Mouse (Mus musculus): ENCODE data around the gene Pef1. TPM values are rescaled to one million over a fixed set of nuclear protein-coding genes. Genes with fewer than 3 reads are reported as not detected.

The Pef1 gene
- polyA plus RNA-seq, 1 experiment: 62.4 TPM

DNA sequence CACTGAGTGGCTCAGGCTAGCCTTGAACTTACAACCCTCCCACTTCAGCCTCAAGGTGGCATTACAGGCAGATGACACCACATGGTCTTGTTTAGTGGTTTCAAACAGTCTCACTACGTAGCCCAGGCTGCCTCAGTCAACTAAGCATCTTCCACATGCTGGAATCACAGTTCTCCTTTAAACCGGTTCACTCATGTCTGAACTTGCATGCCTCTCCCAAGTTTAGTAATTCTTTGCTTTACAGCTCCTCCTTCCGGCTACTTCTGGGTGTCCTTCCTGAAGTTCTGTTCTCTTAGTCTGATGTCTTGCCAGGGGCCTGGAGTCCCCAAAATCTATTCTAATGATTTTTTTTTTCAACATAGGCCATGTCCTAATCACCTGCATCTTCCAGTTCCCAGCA, 51.9 kb downstream of the Pef1 start:
- Histone ChIP-seq H3K27me3 (ENCODE audit: control insufficient read depth, insufficient read depth, insufficient read length) (peaks cover 34% of the 10 kb centered on the region), H3K4me2 (ENCODE audit: low read depth) (no peak overlapping the region), H3K36me3 (ENCODE audit: control insufficient read depth, insufficient read depth) (no peaks in the 10 kb centered on the region), H3K4me3 (no peak overlapping the region), H3K79me2 (ENCODE audit: control insufficient read depth, insufficient read depth) (no peaks in the 10 kb centered on the region), H3ac (ENCODE audit: control insufficient read depth, insufficient read length) (no peak overlapping the region)
- no peak for TF ChIP-seq POLR2AphosphoS2 (IDR thresholded peaks at IDR 0.05; ENCODE audit: insufficient read length, low read depth)
- TF ChIP-seq REST (IDR thresholded peaks at IDR 0.05; ENCODE audit: insufficient read depth, insufficient read length): no peak
- TF ChIP-seq POLR2A (IDR thresholded peaks at IDR 0.05; ENCODE audit: insufficient read length, low read depth): no peak
- TF ChIP-seq TCF3 (IDR thresholded peaks at IDR 0.05; ENCODE audit: insufficient read length, low read depth): no peak
- TF ChIP-seq E2F4 (IDR thresholded peaks at IDR 0.05; ENCODE audit: insufficient read depth): no peak
- TF ChIP-seq TCF12 (IDR thresholded peaks at IDR 0.05; ENCODE audit: insufficient read depth, poor library complexity, severe bottlenecking): no peak
- no peak for TF ChIP-seq USF1 (IDR thresholded peaks at IDR 0.05; ENCODE audit: low read depth)
- TF ChIP-seq MAX (IDR thresholded peaks at IDR 0.05; ENCODE audit: low read depth): no peak
- no peak for TF ChIP-seq MYOG (IDR thresholded peaks at IDR 0.05; ENCODE audit: control insufficient read depth in 1 of 3, insufficient read depth in 1 of 3, insufficient read length in 2 of 3, low read depth in 2 of 3)
- no peak for TF ChIP-seq SRF (IDR thresholded peaks at IDR 0.05; ENCODE audit: control insufficient read depth, insufficient read length, low read depth)
- no peak for TF ChIP-seq MYOD1 (IDR thresholded peaks at IDR 0.05; ENCODE audit: control insufficient read depth in 1 of 3, insufficient read length in 2 of 3, low read depth in 2 of 3)
- no peak for TF ChIP-seq CEBPB (IDR thresholded peaks at IDR 0.05; ENCODE audit: insufficient read depth, poor library complexity, severe bottlenecking)

- peaks cover 19% of the 10 kb centered on the region for H3K27me3 ChIP-seq (ENCODE audit: control insufficient read depth, insufficient read depth, insufficient read length)
- H3K36me3 ChIP-seq (ENCODE audit: control insufficient read depth, insufficient read depth): no peaks in the 10 kb centered on the region
- H3ac ChIP-seq (ENCODE audit: control insufficient read depth, insufficient read length): no peak overlapping the region
- H3K79me2 ChIP-seq (ENCODE audit: control insufficient read depth, insufficient read depth): no peaks in the 10 kb centered on the region
- no peak overlapping the region for H3K4me3 ChIP-seq
- TF ChIP-seq CEBPB (IDR thresholded peaks at IDR 0.05; ENCODE audit: insufficient read depth, poor library complexity, severe bottlenecking): no peak
- no peak for TF ChIP-seq TCF3 (IDR thresholded peaks at IDR 0.05; ENCODE audit: insufficient read length, low read depth)
- no peak for TF ChIP-seq SRF (IDR thresholded peaks at IDR 0.05; ENCODE audit: control insufficient read depth, insufficient read length, low read depth)
- TF ChIP-seq TCF12 (IDR thresholded peaks at IDR 0.05; ENCODE audit: insufficient read depth, poor library complexity, severe bottlenecking): no peak
- TF ChIP-seq REST (IDR thresholded peaks at IDR 0.05; ENCODE audit: insufficient read depth, insufficient read length): no peak
- TF ChIP-seq MAX (IDR thresholded peaks at IDR 0.05; ENCODE audit: low read depth): no peak
- TF ChIP-seq USF1 (IDR thresholded peaks at IDR 0.05; ENCODE audit: low read depth): no peak
- TF ChIP-seq POLR2A (IDR thresholded peaks at IDR 0.05; ENCODE audit: insufficient read length, low read depth): no peak
- no peak for TF ChIP-seq MYOG (IDR thresholded peaks at IDR 0.05; ENCODE audit: control insufficient read depth in 1 of 3, insufficient read depth in 1 of 3, insufficient read length in 2 of 3, low read depth in 2 of 3)
- TF ChIP-seq MYOD1 (IDR thresholded peaks at IDR 0.05; ENCODE audit: control insufficient read depth in 1 of 3, insufficient read length in 2 of 3, low read depth in 2 of 3): no peak
- no peak for TF ChIP-seq POLR2AphosphoS2 (IDR thresholded peaks at IDR 0.05; ENCODE audit: insufficient read length, low read depth)
- no peak overlapping the region for H3K4me2 ChIP-seq (ENCODE audit: low read depth)
Observed at GRCm38 (mm10) chr4:130156812-130157371, 54.5 kb downstream of the Pef1 start.

DNA sequence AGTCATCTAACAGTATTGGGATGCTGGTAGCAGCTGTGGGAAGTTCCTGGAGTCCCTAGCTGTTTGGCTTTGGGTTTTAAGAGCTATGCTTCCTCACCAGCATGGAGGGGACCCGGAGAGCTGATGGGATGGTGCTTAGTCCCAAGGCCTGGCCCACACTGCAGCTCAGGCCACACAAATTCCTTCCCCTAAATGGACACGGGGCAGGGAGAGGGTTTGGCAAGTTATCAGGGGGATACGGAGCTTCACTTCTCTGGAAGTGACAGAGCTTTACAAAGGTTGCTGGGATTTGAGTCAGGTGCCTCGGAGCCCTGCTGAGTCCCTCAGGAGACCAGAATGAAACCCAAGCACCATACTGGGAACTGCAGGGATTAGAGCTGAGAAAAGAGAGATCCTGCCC, 59.0 kb downstream of the Pef1 start:
- H3K4me2 ChIP-seq (ENCODE audit: low read depth): no peak overlapping the region
- TF ChIP-seq TCF12 (IDR thresholded peaks at IDR 0.05; ENCODE audit: insufficient read depth, poor library complexity, severe bottlenecking) (no peak), USF1 (IDR thresholded peaks at IDR 0.05; ENCODE audit: low read depth) (no peak), POLR2AphosphoS2 (IDR thresholded peaks at IDR 0.05; ENCODE audit: insufficient read length, low read depth) (no peak), TCF3 (IDR thresholded peaks at IDR 0.05; ENCODE audit: insufficient read length, low read depth) (no peak), MYOG (IDR thresholded peaks at IDR 0.05; ENCODE audit: control insufficient read depth in 1 of 3, insufficient read depth in 1 of 3, insufficient read length in 2 of 3, low read depth in 2 of 3) (no peak), MAX (IDR thresholded peaks at IDR 0.05; ENCODE audit: low read depth) (no peak), SRF (IDR thresholded peaks at IDR 0.05; ENCODE audit: control insufficient read depth, insufficient read length, low read depth) (no peak), REST (IDR thresholded peaks at IDR 0.05; ENCODE audit: insufficient read depth, insufficient read length) (no peak), E2F4 (IDR thresholded peaks at IDR 0.05; ENCODE audit: insufficient read depth) (no peak)
- H3K36me3 ChIP-seq (ENCODE audit: control insufficient read depth, insufficient read depth): no peaks in the 10 kb centered on the region
- no peak overlapping the region for H3ac ChIP-seq (ENCODE audit: control insufficient read depth, insufficient read length)
- H3K4me3 ChIP-seq: no peak overlapping the region
- no peaks in the 10 kb centered on the region for H3K79me2 ChIP-seq (ENCODE audit: control insufficient read depth, insufficient read depth)
- peaks cover 7% of the 10 kb centered on the region for H3K27me3 ChIP-seq (ENCODE audit: control insufficient read depth, insufficient read depth, insufficient read length)

DNA sequence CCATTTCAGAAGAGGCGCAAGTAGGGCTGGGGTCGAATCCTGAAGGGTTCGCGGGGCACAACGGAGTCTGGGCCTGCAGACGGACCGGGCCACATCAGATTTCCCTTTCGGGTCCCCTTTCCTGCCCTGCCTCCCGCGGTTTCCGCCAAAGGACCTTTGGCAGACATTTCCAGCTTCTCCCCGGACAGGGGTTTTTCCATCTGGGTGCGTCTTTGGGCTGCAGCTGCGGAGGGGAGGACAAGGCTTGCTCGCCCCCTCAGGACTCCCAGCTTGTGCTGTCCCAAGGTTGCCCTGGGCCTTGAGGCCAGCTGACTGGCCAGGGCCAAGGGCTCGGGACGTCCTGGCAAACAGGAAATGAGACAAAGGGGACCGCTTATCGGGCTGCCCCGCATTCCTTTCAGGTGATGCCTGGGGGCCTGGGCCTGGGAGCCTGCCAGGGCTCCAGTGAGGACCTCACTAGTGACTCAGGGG, 61.1 kb downstream of the Pef1 start:
- Histone ChIP-seq H3ac (ENCODE audit: control insufficient read depth, insufficient read length) (no peak overlapping the region), H3K4me3 (no peak overlapping the region), H3K4me2 (ENCODE audit: low read depth) (no peak overlapping the region), H3K79me2 (ENCODE audit: control insufficient read depth, insufficient read depth) (no peaks in the 10 kb centered on the region), H3K36me3 (ENCODE audit: control insufficient read depth, insufficient read depth) (no peaks in the 10 kb centered on the region), H3K27me3 (ENCODE audit: control insufficient read depth, insufficient read depth, insufficient read length) (no peaks in the 10 kb centered on the region)
- TF ChIP-seq CEBPB (IDR thresholded peaks at IDR 0.05; ENCODE audit: insufficient read depth, poor library complexity, severe bottlenecking) (no peak), POLR2AphosphoS2 (IDR thresholded peaks at IDR 0.05; ENCODE audit: insufficient read length, low read depth) (no peak), MAX (IDR thresholded peaks at IDR 0.05; ENCODE audit: low read depth) (no peak), POLR2A (IDR thresholded peaks at IDR 0.05; ENCODE audit: insufficient read length, low read depth) (no peak), USF1 (IDR thresholded peaks at IDR 0.05; ENCODE audit: low read depth) (no peak), TCF12 (IDR thresholded peaks at IDR 0.05; ENCODE audit: insufficient read depth, poor library complexity, severe bottlenecking) (no peak), TCF3 (IDR thresholded peaks at IDR 0.05; ENCODE audit: insufficient read length, low read depth) (no peak), SRF (IDR thresholded peaks at IDR 0.05; ENCODE audit: control insufficient read depth, insufficient read length, low read depth) (no peak), MYOG (IDR thresholded peaks at IDR 0.05; ENCODE audit: control insufficient read depth in 1 of 3, insufficient read depth in 1 of 3, insufficient read length in 2 of 3, low read depth in 2 of 3) (no peak), REST (IDR thresholded peaks at IDR 0.05; ENCODE audit: insufficient read depth, insufficient read length) (no peak), MYOD1 (IDR thresholded peaks at IDR 0.05; ENCODE audit: control insufficient read depth in 1 of 3, insufficient read length in 2 of 3, low read depth in 2 of 3) (no peak), E2F4 (IDR thresholded peaks at IDR 0.05; ENCODE audit: insufficient read depth) (no peak)

All from myocyte (in vitro differentiated cells).